Mouse (Mus musculus): ENCODE results near the gene Pcnx3.

DNA sequence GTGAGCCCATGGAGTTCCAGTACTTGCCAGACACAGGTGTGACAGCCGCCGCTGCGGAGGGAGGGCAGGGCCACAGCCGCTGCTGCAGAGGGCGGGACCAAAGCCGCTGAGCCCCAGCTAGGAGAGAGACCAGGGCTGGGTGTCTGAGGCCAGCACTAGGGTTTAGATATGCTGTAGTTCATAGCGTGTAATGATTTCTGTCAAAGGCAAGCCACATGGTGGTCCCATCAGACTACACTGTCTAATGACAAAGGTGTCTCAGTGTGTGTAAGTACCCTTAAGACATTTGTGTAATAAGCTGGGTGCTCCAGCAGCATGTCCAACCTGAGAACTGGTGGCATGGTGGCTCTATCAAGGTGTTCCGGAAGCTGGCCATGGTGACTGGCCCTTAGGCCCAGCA is 47.1 kb downstream of the Pcnx3 start:
- TF ChIP-seq POLR2A (IDR thresholded peaks at IDR 0.05; ENCODE audit: low read depth, low read length) = no peak
- TF ChIP-seq MAX (IDR thresholded peaks at IDR 0.05; ENCODE audit: low read length) = no peak
- TF ChIP-seq HCFC1 (IDR thresholded peaks at IDR 0.05; ENCODE audit: low read depth, low read length) = no peak
- no peak for TF ChIP-seq CHD1 (IDR thresholded peaks at IDR 0.05; ENCODE audit: low read depth, low read length)
- no peak for TF ChIP-seq ZC3H11A (IDR thresholded peaks at IDR 0.05; ENCODE audit: low read depth, low read length)
- no peak for TF ChIP-seq CTCF (conservative IDR thresholded peaks at IDR 0.05 in 1 of 2, IDR thresholded peaks at IDR 0.05 in 1 of 2; ENCODE audit: low read depth in 2 of 2, low read length in 2 of 2)
